Mouse (Mus musculus) stomach, postnatal 0 days (tissue): ENCODE data around the gene Tmco4.

Experiments
- CTCF ChIP-seq: IDR thresholded peaks from 2 replicates; pipeline ENCODE4 v1.5.1; 2016; ENCODE audit warnings: antibody characterized with exemption, low read depth, mild to moderate bottlenecking, moderate library complexity
- EP300 ChIP-seq: optimal IDR thresholded peaks from 2 replicates; pipeline ENCODE3; 2016; ENCODE audit warnings: antibody characterized with exemption

- TF ChIP-seq CTCF (no peak), EP300 (no peak)
Measured at GRCm38 (mm10) chr4:139085337-139085736, 112.6 kb downstream of the Tmco4 start.
